Mouse (Mus musculus): ENCODE results near the gene Ddr2.

- TF ChIP-seq CTCF (IDR thresholded peaks at IDR 0.05; ENCODE audit: insufficient read depth, low read depth, low read length) (no peak), POLR2A (IDR thresholded peaks at IDR 0.05; ENCODE audit: insufficient read depth, low read depth, low read length) (no peak)
These were observed 43.4 kb upstream of the Ddr2 start for GRCm38 (mm10) chr1:170153986-170154385.
